Mouse (Mus musculus): ENCODE data around the gene Il34. TPM values are rescaled to one million over a fixed set of nuclear protein-coding genes. Genes with fewer than 3 reads are reported as not detected.

Gene Il34
- polyA plus RNA-seq, 1 experiment from 2014 or later = 0.31 TPM

DNA sequence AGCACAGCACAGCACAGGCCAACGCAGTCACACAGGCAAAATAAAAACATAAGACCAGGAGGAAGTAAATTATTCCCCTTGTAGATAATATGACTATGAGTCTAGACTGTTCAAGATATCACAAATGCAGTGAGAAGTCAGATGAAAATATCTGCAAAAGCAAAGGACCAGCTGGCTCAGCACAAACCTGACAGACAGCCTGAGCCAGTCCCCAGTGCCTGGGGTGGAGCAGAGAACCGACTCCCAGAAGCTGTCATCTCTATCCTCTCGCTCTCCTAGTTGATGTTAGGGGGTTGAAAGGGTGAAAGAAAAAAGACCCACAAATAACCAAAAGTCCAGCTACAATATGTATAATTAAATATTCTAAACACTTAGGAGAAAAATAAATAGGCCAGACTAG, 30.0 kb downstream of the Il34 start:
- H3K27me3 ChIP-seq (ENCODE audit: control insufficient read depth, insufficient read depth, low read depth, low read length) = no peaks in the 10 kb centered on the region
- 73% methylated on average over 3 of the region's 3 CpGs for WGBS (ENCODE audit: insufficient replicate concordance)
- H3K36me3 ChIP-seq (ENCODE audit: control insufficient read depth, insufficient read depth) = no peaks in the 10 kb centered on the region

DNA sequence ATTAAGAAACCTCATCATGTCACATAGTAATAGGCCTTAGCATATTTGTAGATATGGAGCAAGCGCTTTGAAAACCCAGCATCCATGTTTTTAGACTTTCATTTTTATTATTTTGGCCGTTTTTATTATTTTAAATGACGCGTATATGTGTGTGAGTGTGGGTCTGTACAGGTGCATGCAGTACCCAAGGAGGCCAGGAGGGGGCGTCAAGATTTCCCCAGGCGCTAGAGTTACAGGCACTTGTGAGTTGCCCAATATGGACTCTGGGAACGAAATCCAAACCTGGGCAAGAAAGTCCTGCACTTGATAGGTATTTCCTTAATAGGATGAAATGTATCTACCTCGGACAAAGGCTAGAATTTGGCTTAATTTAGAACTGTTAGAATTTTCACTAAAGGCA, 30.4 kb downstream of the Il34 start:
- no peak overlapping the region for H3K9ac ChIP-seq (ENCODE audit: low read depth, low read length)
- H3K27ac ChIP-seq (ENCODE audit: low read length) = no peak overlapping the region
- H3K4me2 ChIP-seq (ENCODE audit: low read depth, low read length) = no peak overlapping the region
- no peaks in the 10 kb centered on the region for H3K27me3 ChIP-seq (ENCODE audit: control insufficient read depth, insufficient read depth, low read depth, low read length)
- H3K36me3 ChIP-seq (ENCODE audit: control insufficient read depth, insufficient read depth) = no peaks in the 10 kb centered on the region
- no peaks in the 10 kb centered on the region for H3K9me3 ChIP-seq (replicated peaks; ENCODE audit: control insufficient read depth, low read length)
- ATAC-seq (ENCODE audit: low read depth) = no peak
- 66% methylated on average over 8 of the region's 8 CpGs for WGBS (ENCODE audit: insufficient replicate concordance)
- H3K4me1 ChIP-seq (ENCODE audit: control insufficient read depth, low read depth, low read length) = no peaks in the 10 kb centered on the region
- H3K4me3 ChIP-seq (ENCODE audit: low read depth, low read length) = no peak overlapping the region

More for the DNA sequence above, 30.0 kb downstream of the Il34 start:
- no peaks in the 10 kb centered on the region for H3K9me3 ChIP-seq (replicated peaks; ENCODE audit: control insufficient read depth, low read length)
- no peak overlapping the region for H3K4me2 ChIP-seq (ENCODE audit: low read depth, low read length)
- H3K27ac ChIP-seq (ENCODE audit: low read length) = no peak overlapping the region
- no peak for ATAC-seq (ENCODE audit: low read depth)
- no peaks in the 10 kb centered on the region for H3K4me1 ChIP-seq (ENCODE audit: control insufficient read depth, low read depth, low read length)
- H3K9ac ChIP-seq (ENCODE audit: low read depth, low read length) = no peak overlapping the region
- H3K4me3 ChIP-seq (ENCODE audit: low read depth, low read length) = no peak overlapping the region

DNA sequence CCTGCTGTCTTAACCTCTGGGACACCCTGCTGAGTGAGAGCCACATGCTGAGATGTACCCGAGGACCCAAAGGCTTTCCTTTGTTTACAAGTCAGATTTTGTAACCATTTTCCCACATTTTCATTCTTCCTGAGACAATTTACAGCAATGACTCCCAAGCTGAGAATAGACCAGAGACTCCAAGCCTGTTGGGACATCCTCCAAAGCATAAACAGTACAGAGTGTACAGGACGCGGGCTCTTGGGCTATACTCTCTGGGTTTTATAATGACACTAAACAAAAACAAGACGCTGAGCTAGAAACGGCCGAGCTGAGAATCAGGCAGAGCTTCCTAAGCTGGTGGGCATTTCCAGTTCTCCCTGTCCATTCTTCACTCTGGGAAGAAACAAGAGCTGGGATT, 31.0 kb downstream of the Il34 start:
- Histone ChIP-seq H3K27ac (ENCODE audit: low read length) (no peak overlapping the region), H3K9me3 (replicated peaks; ENCODE audit: control insufficient read depth, low read length) (no peaks in the 10 kb centered on the region), H3K4me1 (ENCODE audit: control insufficient read depth, low read depth, low read length) (no peaks in the 10 kb centered on the region), H3K4me3 (ENCODE audit: low read depth, low read length) (no peak overlapping the region), H3K27me3 (ENCODE audit: control insufficient read depth, insufficient read depth, low read depth, low read length) (no peaks in the 10 kb centered on the region), H3K9ac (ENCODE audit: low read depth, low read length) (no peak overlapping the region), H3K4me2 (ENCODE audit: low read depth, low read length) (no peak overlapping the region), H3K36me3 (ENCODE audit: control insufficient read depth, insufficient read depth) (no peaks in the 10 kb centered on the region)
- no peak for ATAC-seq (ENCODE audit: low read depth)
- 74% methylated on average over 6 of the region's 6 CpGs for WGBS (ENCODE audit: insufficient replicate concordance)

DNA sequence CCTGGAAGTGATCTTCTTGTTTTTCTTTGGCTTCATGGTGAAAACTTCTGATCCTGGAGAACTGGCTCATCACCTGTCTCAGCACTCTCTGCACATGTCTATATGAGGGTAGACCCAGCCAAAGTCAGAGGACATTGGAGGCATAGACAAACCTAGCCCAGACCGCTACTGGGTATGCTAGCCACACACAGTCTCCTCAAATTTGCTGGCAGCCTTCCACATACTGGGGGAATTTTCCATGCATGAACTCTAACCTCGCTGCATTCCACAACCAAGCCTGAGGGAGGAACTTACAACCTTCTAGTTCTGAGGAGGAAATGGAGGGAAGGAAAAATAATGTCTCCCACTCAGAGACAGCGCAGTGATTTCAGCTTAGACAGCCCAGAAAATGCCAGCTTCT, 31.7 kb downstream of the Il34 start:
- H3K4me1 ChIP-seq (ENCODE audit: control insufficient read depth, low read depth, low read length) = no peaks in the 10 kb centered on the region
- H3K9ac ChIP-seq (ENCODE audit: low read depth, low read length) = no peak overlapping the region
- H3K4me3 ChIP-seq (ENCODE audit: low read depth, low read length) = no peak overlapping the region
- H3K27ac ChIP-seq (ENCODE audit: low read length) = no peak overlapping the region
- WGBS (ENCODE audit: insufficient replicate concordance) = 59% methylated on average over 3 of the region's 3 CpGs
- H3K27me3 ChIP-seq (ENCODE audit: control insufficient read depth, insufficient read depth, low read depth, low read length) = no peaks in the 10 kb centered on the region
- no peaks in the 10 kb centered on the region for H3K9me3 ChIP-seq (replicated peaks; ENCODE audit: control insufficient read depth, low read length)
- ATAC-seq (ENCODE audit: low read depth) = no peak
- H3K36me3 ChIP-seq (ENCODE audit: control insufficient read depth, insufficient read depth) = no peaks in the 10 kb centered on the region
- H3K4me2 ChIP-seq (ENCODE audit: low read depth, low read length) = no peak overlapping the region

DNA sequence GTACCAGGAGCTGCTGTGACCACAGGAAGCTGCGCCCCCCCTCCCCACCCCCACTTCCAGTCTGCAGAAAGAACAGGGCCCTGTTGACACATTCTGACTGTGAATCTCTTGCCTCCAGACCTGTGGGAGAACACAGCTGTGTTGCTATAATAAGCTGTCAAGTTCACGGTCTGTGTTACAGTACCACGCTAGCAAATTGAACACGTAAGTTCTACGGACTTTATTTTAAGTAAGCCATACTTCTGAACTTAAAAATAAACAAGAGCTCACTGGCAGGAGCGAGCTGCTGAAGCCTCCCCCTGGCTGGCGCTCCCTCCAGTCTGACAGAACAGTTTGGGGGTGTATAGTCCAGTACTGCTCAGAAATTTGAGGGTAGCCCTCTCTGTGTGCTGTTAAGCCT, 33.3 kb downstream of the Il34 start:
- Histone ChIP-seq H3K4me3 (ENCODE audit: low read depth, low read length) (no peak overlapping the region), H3K27ac (ENCODE audit: low read length) (no peak overlapping the region), H3K4me1 (ENCODE audit: control insufficient read depth, low read depth, low read length) (no peaks in the 10 kb centered on the region), H3K9ac (ENCODE audit: low read depth, low read length) (no peak overlapping the region), H3K9me3 (replicated peaks; ENCODE audit: control insufficient read depth, low read length) (no peaks in the 10 kb centered on the region), H3K27me3 (ENCODE audit: control insufficient read depth, insufficient read depth, low read depth, low read length) (no peaks in the 10 kb centered on the region), H3K4me2 (ENCODE audit: low read depth, low read length) (no peak overlapping the region), H3K36me3 (ENCODE audit: control insufficient read depth, insufficient read depth) (no peaks in the 10 kb centered on the region)
- ATAC-seq (ENCODE audit: low read depth) = no peak
- 47% methylated on average over 7 of the region's 7 CpGs for WGBS (ENCODE audit: insufficient replicate concordance)

- Histone ChIP-seq H3K4me1 (ENCODE audit: control insufficient read depth, low read depth, low read length) (no peaks in the 10 kb centered on the region), H3K36me3 (ENCODE audit: control insufficient read depth, insufficient read depth) (no peaks in the 10 kb centered on the region), H3K9me3 (replicated peaks; ENCODE audit: control insufficient read depth, low read length) (no peaks in the 10 kb centered on the region), H3K4me3 (ENCODE audit: low read depth, low read length) (no peak overlapping the region), H3K27me3 (ENCODE audit: control insufficient read depth, insufficient read depth, low read depth, low read length) (no peaks in the 10 kb centered on the region), H3K9ac (ENCODE audit: low read depth, low read length) (no peak overlapping the region), H3K4me2 (ENCODE audit: low read depth, low read length) (no peak overlapping the region), H3K27ac (ENCODE audit: low read length) (no peak overlapping the region)
- ATAC-seq (ENCODE audit: low read depth) = no peak
- WGBS (ENCODE audit: insufficient replicate concordance) = 64% methylated on average over 6 of the region's 6 CpGs
These were observed 38.5 kb downstream of the Il34 start for GRCm38 (mm10) chr8:110767261-110767660.

GRCm38 (mm10) chr8:110764671-110765070, 41.1 kb downstream of the Il34 start:
- no peak for ATAC-seq (ENCODE audit: low read depth)
- H3K9me3 ChIP-seq (replicated peaks; ENCODE audit: control insufficient read depth, low read length) = no peaks in the 10 kb centered on the region
- no peak overlapping the region for H3K27ac ChIP-seq (ENCODE audit: low read length)
- H3K4me1 ChIP-seq (ENCODE audit: control insufficient read depth, low read depth, low read length) = no peaks in the 10 kb centered on the region
- H3K36me3 ChIP-seq (ENCODE audit: control insufficient read depth, insufficient read depth) = no peaks in the 10 kb centered on the region
- whole genome bisulfite sequencing (ENCODE audit: insufficient replicate concordance) = 75% methylated on average over 3 of the region's 3 CpGs
- no peaks in the 10 kb centered on the region for H3K27me3 ChIP-seq (ENCODE audit: control insufficient read depth, insufficient read depth, low read depth, low read length)
- H3K4me2 ChIP-seq (ENCODE audit: low read depth, low read length) = no peak overlapping the region
- H3K4me3 ChIP-seq (ENCODE audit: low read depth, low read length) = no peak overlapping the region
- H3K9ac ChIP-seq (ENCODE audit: low read depth, low read length) = no peak overlapping the region

GRCm38 (mm10) chr8:110761988-110762387, 43.7 kb downstream of the Il34 start:
- Histone ChIP-seq H3K4me2 (ENCODE audit: low read depth, low read length) (no peak overlapping the region), H3K27ac (ENCODE audit: low read length) (no peak overlapping the region), H3K9ac (ENCODE audit: low read depth, low read length) (no peak overlapping the region), H3K4me1 (ENCODE audit: control insufficient read depth, low read depth, low read length) (no peaks in the 10 kb centered on the region), H3K36me3 (ENCODE audit: control insufficient read depth, insufficient read depth) (no peaks in the 10 kb centered on the region), H3K9me3 (replicated peaks; ENCODE audit: control insufficient read depth, low read length) (no peaks in the 10 kb centered on the region), H3K27me3 (ENCODE audit: control insufficient read depth, insufficient read depth, low read depth, low read length) (no peaks in the 10 kb centered on the region), H3K4me3 (ENCODE audit: low read depth, low read length) (no peak overlapping the region)
- no peak for ATAC-seq (ENCODE audit: low read depth)
- WGBS (ENCODE audit: insufficient replicate concordance) = 55% methylated on average over 6 of the region's 6 CpGs

- Histone ChIP-seq H3K9me3 (replicated peaks; ENCODE audit: control insufficient read depth, low read length) (no peaks in the 10 kb centered on the region), H3K4me2 (ENCODE audit: low read depth, low read length) (no peak overlapping the region), H3K36me3 (ENCODE audit: control insufficient read depth, insufficient read depth) (no peaks in the 10 kb centered on the region), H3K4me3 (ENCODE audit: low read depth, low read length) (no peak overlapping the region), H3K27me3 (ENCODE audit: control insufficient read depth, insufficient read depth, low read depth, low read length) (no peaks in the 10 kb centered on the region), H3K9ac (ENCODE audit: low read depth, low read length) (no peak overlapping the region), H3K4me1 (ENCODE audit: control insufficient read depth, low read depth, low read length) (no peaks in the 10 kb centered on the region), H3K27ac (ENCODE audit: low read length) (no peak overlapping the region)
- ATAC-seq (ENCODE audit: low read depth) = 0 out of 2 replicates have a peak, but pooled peaks have one; percentile 21
- 32% methylated on average over 5 of the region's 5 CpGs for WGBS (ENCODE audit: insufficient replicate concordance)
These were observed 44.5 kb downstream of the Il34 start for GRCm38 (mm10) chr8:110761185-110761584.

Measured in liver, embryonic 16.5 days (tissue).